Mouse (Mus musculus) heart, embryonic 11.5 days (tissue): ENCODE results near the gene Vegfb. TPM values are rescaled to one million over a fixed set of nuclear protein-coding genes. Genes with fewer than 3 reads are reported as not detected.

Experiments
- ATAC-seq: fragments of 200-750 bp; cut with Nextera tagmentation; replicated peaks from 2 replicates; pipeline ENCODE4 v1.8.0; 2017; ENCODE audit warnings: moderate library complexity; ENCODE audit not compliant: insufficient number of reproducible peaks, low FRiP score, low TSS enrichment
- H3K27ac ChIP-seq: fragments of 300-500 bp; sonication (generic); 2 replicates; pipeline ENCODE4 v1.5.1; 2014; ENCODE audit warnings: mild to moderate bottlenecking, low read depth, low read length
- H3K27me3 ChIP-seq: fragments of 300-500 bp; sonication (generic); 2 replicates; pipeline ENCODE4 v1.6.1; 2014; ENCODE audit warnings: mild to moderate bottlenecking, low read length, mixed read lengths; ENCODE audit not compliant: control insufficient read depth, insufficient read depth
- H3K36me3 ChIP-seq: fragments of 300-500 bp; sonication (generic); 2 replicates; pipeline ENCODE4 v1.6.1; 2014; ENCODE audit warnings: mild to moderate bottlenecking, low read length, moderate library complexity, mixed read lengths; ENCODE audit not compliant: control insufficient read depth, insufficient read depth
- H3K4me1 ChIP-seq: fragments of 300-500 bp; sonication (generic); 2 replicates; pipeline ENCODE4 v1.6.1; 2014; ENCODE audit warnings: low read length; ENCODE audit not compliant: control insufficient read depth, insufficient read depth
- H3K4me2 ChIP-seq: fragments of 300-500 bp; sonication (generic); 2 replicates; pipeline ENCODE4 v1.6.1; 2014; ENCODE audit warnings: mild to moderate bottlenecking, moderate library complexity
- H3K4me3 ChIP-seq: fragments of 300-500 bp; sonication (generic); 2 replicates; pipeline ENCODE4 v1.5.1; 2014; ENCODE audit warnings: low read depth, low read length
- H3K9ac ChIP-seq: fragments of 300-500 bp; sonication (generic); 2 replicates; pipeline ENCODE4 v1.6.1; 2014; ENCODE audit warnings: mild to moderate bottlenecking, low read depth, low read length, moderate library complexity
- H3K9me3 ChIP-seq: fragments of 300-500 bp; sonication (generic); replicated peaks from 2 replicates; pipeline ENCODE4 v1.6.1; 2016; ENCODE audit warnings: low read length; ENCODE audit not compliant: control insufficient read depth
- WGBS: fragments of 180-500 bp; shearing (Covaris S2); extraction: QIAGEN DNeasy Blood & Tissue Kit; methylation state at CpG from one replicate; pipeline ENCODE4 v1.1.7; 2014; ENCODE audit not compliant: insufficient replicate concordance; 5-methylcytosine and 5-hydroxymethylcytosine counted together
- polyA plus RNA-seq: library from polyadenylated mRNA; unstranded; fragments of >200 nt; fragmentation: Nextera tagmentation; extraction: Ambion mirVana; gene quantifications from 2 replicates; pipeline ENCODE4 v1.2.1, GENCODE M21; 2014

Vegfb gene
- polyA plus RNA-seq, 1 experiment from 2014 or later = 76.9 TPM

- 23% methylated on average over 5 of the region's 5 CpGs for WGBS
- Histone ChIP-seq H3K4me1 (peaks cover 18% of the 10 kb centered on the region), H3K9ac (peak overlapping the region; percentile 89), H3K36me3 (no peaks in the 10 kb centered on the region), H3K27ac (peak overlapping the region; percentile 96), H3K27me3 (no peaks in the 10 kb centered on the region), H3K4me3 (peak overlapping the region; percentile 84), H3K4me2 (peak overlapping the region; percentile 79), H3K9me3 (no peaks in the 10 kb centered on the region)
- ATAC-seq = no peak
Observed at GRCm38 (mm10) chr19:6942764-6943163, 44.7 kb downstream of the Vegfb start.

DNA sequence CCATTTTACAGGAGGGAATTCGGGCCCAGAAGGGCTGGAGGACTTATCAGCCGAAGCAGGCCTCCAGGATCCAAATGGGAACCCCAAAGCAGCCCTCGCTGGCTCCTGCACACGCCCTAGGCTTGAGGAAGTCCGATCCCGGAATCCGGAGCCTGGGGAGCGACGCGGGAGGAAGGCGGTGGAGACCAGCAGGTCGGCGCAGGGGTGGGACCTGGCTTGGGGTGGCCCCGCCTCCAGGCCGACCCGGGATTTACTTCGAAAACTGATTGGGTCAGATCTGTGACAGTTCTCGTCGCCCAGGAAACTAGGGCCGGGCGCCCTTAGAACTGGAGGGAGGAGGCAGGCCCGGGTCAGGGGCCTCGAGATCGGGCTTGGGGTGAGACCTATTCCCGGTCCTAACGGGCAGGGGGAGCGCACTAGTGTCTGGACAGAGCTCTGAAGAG lies 45.2 kb downstream of the Vegfb start, which contains the start of gene Gpr137:
Gene Gpr137 (minus strand): TSS at position 232 of the 443 bp plus-strand sequence.
- Histone ChIP-seq H3K27me3 (no peaks in the 10 kb centered on the region), H3K9ac (peak within 1 kb of the TSS; percentile 89), H3K4me3 (peak within 1 kb of the TSS; percentile 84), H3K9me3 (no peaks in the 10 kb centered on the region), H3K4me2 (peak within 1 kb of the TSS; percentile 79), H3K4me1 (peaks cover 18% of the 10 kb centered on the region), H3K36me3 (no peaks in the 10 kb centered on the region), H3K27ac (peak within 1 kb of the TSS; percentile 96)
- WGBS = under 1% methylated on average over 27 of the region's 27 CpGs
- ATAC-seq = peak; percentile 88

- H3K4me2 ChIP-seq = peak within 1 kb of the TSS; percentile 79
- H3K4me1 ChIP-seq = peaks cover 18% of the 10 kb centered on the region
- ATAC-seq = peak; percentile 82
- peak within 1 kb of the TSS; percentile 84 for H3K4me3 ChIP-seq
- H3K27me3 ChIP-seq = no peaks in the 10 kb centered on the region
- under 1% methylated on average over 82 of the region's 83 CpGs for WGBS
- H3K9ac ChIP-seq = peak within 1 kb of the TSS; percentile 89
- H3K27ac ChIP-seq = peak within 1 kb of the TSS; percentile 96
- no peaks in the 10 kb centered on the region for H3K9me3 ChIP-seq
- H3K36me3 ChIP-seq = no peaks in the 10 kb centered on the region
Observed at GRCm38 (mm10) chr19:6941372-6942248, 45.8 kb downstream of the Vegfb start, which contains the start of gene Bad. Gene Bad (plus strand): TSS chr19:6941861.

DNA sequence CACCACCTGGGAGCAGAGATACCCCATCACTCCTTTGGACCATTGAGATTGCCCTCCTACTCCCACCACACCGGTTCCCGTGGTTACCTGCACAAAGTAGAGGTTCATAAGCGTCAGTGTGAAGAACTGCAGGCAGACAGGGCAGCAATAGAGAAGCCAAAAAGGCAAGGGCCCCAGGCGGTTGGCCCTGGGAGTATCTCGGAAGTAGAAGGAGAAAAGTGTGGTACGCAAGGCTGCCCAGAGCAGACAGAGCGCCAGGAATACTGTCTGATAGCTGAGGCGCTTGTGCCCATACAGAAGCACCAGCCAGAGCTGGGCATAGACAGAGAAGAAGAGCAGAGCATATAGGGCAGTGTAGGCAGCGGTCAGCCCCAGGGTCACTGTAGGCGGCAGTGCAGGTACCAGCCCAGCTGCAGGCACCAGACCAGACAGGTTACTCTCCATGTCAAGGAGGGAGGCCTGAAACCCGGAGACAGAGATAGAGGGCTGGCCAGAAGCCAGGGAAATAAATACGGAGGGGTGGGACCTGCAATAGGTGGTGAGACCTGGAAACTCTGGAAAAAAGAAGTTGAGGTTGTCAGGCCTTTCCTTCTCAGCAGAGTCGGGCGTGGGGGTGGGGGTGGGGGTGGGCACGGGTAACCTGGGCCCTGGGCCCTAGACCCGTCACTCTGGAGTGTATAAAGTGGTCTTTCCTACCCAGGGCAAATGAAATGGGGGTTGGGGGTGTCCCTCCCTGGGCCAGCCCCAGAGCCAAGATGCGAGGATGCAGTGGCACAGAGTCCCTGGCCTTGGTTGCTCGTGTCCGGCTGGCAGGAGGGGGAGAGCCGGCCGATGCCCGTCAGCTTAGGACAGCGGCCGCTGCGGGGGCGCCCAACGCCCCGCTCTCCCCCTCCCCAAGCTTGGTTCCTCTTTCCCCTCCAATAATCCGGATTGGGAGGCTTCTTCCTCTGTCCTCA lies 46.8 kb downstream of the Vegfb start:
- Histone ChIP-seq H3K27ac (peak overlapping the region; percentile 96), H3K4me1 (peaks cover 18% of the 10 kb centered on the region), H3K36me3 (no peaks in the 10 kb centered on the region), H3K4me2 (peak overlapping the region; percentile 79), H3K9ac (peak overlapping the region; percentile 89), H3K4me3 (peak overlapping the region; percentile 84), H3K27me3 (peaks cover 6% of the 10 kb centered on the region), H3K9me3 (no peaks in the 10 kb centered on the region)
- WGBS = 20% methylated on average over 27 of the region's 29 CpGs
- ATAC-seq = no peak

GRCm38 (mm10) chr19:6939106-6940002 lies 48.1 kb downstream of the Vegfb start:
- Histone ChIP-seq H3K4me1 (peaks cover 19% of the 10 kb centered on the region), H3K27me3 (peaks cover 19% of the 10 kb centered on the region), H3K27ac (no peak overlapping the region), H3K4me2 (no peak overlapping the region), H3K9ac (no peak overlapping the region), H3K9me3 (no peaks in the 10 kb centered on the region), H3K36me3 (no peaks in the 10 kb centered on the region), H3K4me3 (no peak overlapping the region)
- no peak for ATAC-seq
- 90% methylated on average over 20 of the region's 20 CpGs for WGBS

DNA sequence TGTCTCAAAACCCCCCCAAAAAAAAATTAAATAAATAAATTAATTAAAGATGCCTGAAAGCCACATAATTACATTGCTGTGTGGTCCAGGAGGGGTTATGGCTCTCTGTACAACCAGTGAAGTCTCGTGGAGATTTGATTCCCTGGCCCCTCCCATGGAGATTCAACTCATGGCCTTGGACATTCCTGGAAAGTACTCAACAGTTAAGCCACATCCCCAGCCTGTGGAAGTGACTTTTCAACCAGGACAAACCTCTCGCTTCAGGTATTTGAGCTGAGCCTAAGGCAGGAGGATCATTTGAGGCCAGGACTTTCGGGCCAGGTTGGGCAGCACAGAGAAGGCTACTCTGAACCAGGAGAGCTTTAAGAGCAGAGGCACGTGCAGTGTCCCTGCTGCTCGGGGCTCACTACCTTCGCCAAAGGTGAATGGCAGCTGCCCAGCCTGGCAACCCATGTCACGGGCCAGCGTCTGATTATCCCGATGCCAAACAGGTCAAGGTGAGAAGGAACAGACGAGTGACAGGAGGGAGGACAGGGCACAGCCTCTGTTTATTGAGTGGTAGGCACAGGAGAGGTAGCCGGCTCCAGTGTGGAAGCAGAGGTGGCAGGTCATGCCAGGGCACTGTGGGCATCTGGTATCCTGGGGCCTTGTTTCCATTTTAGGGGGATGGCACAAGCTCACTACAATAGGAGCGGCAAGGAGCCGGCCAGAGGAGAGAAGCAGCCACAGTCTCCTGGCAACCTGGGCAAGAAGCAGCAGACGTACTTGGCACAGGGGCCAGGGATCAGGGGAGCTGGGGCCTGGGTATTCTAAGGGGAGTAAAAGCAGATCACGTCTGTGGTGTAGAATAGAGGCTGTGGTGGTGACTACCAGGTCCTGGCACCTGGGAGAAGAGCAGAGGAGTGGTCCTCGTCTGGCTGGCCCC lies 49.6 kb downstream of the Vegfb start:
- Histone ChIP-seq H3K27me3 (peaks cover 34% of the 10 kb centered on the region), H3K9me3 (no peaks in the 10 kb centered on the region), H3K4me3 (no peak overlapping the region), H3K4me2 (no peak overlapping the region), H3K36me3 (no peaks in the 10 kb centered on the region), H3K9ac (no peak overlapping the region), H3K27ac (no peak overlapping the region), H3K4me1 (peaks cover 21% of the 10 kb centered on the region)
- ATAC-seq = no peak
- 74% methylated on average over 16 of the region's 16 CpGs for WGBS

GRCm38 (mm10) chr19:6936299-6936698 lies 51.2 kb downstream of the Vegfb start:
- Histone ChIP-seq H3K9ac (no peak overlapping the region), H3K4me3 (no peak overlapping the region), H3K27me3 (peaks cover 48% of the 10 kb centered on the region), H3K27ac (no peak overlapping the region), H3K9me3 (no peaks in the 10 kb centered on the region), H3K36me3 (no peaks in the 10 kb centered on the region), H3K4me2 (no peak overlapping the region), H3K4me1 (peaks cover 18% of the 10 kb centered on the region)
- ATAC-seq = no peak
- 16% methylated on average over 3 of the region's 3 CpGs for WGBS
